Mouse (Mus musculus) heart, adult 11 months (tissue): ENCODE results near the gene Olfr801.
A peak's percentile ranks its signal among the peaks of the same experiment; 100 is the strongest.

ENCODE experiments used
- DNase-seq: peaks from one replicate; pipeline ENCODE4 v3.0.0; 2022

The Olfr801 gene

GRCm38 (mm10) chr10:129673765-129674164 is at the start of gene Olfr801:
Olfr801 (minus strand) TSS chr10:129673865.
- DNase-seq: no peak

GRCm38 (mm10) chr10:129702910-129703309 is 29.2 kb upstream of the Olfr801 start, which contains the start of gene Olfr804:
Olfr804 (plus strand) TSS chr10:129703210.
- no peak for DNase-seq

GRCm38 (mm10) chr10:129694186-129694585 is 20.5 kb upstream of the Olfr801 start, which contains the start of gene Olfr803:
Olfr803 (minus strand) TSS chr10:129694286.
- DNase-seq: no peak

GRCm38 (mm10) chr10:129688069-129688468 is 14.4 kb upstream of the Olfr801 start, which contains the start of gene Olfr802:
Olfr802 (minus strand) TSS chr10:129688169.
- no peak for DNase-seq

- DNase-seq: no peak
These were observed 16.3 kb downstream of the Olfr801 start, which contains the start of gene Olfr800 for GRCm38 (mm10) chr10:129657394-129657793. Olfr800 (plus strand) TSS chr10:129657694.

- DNase-seq: no peak
These were observed 21.9 kb downstream of the Olfr801 start for GRCm38 (mm10) chr10:129651763-129652162.

GRCm38 (mm10) chr10:129637184-129637583 is 36.5 kb downstream of the Olfr801 start, which contains the start of gene Olfr799:
Olfr799 (plus strand) TSS chr10:129637484.
- DNase-seq: no peak

GRCm38 (mm10) chr10:129627834-129628233 is 45.8 kb downstream of the Olfr801 start, which contains the start of gene Olfr798:
Olfr798 (minus strand) TSS chr10:129627934.
- no peak for DNase-seq

- DNase-seq: no peak
These were observed 50.4 kb downstream of the Olfr801 start for GRCm38 (mm10) chr10:129623251-129623650.

GRCm38 (mm10) chr10:129621724-129622123 is 51.9 kb downstream of the Olfr801 start:
- peak; percentile 74 for DNase-seq
